Mouse (Mus musculus) cerebellum, adult 2 months (tissue): ENCODE measurements at regions not wholly inside any gene's neighbourhood (a gene's known extent, or its start where the extent isn't known, plus 50 kb on each side); places are given as distances from the start of the nearest gene placed in this dataset.

Experiments
- CTCF ChIP-seq: fragments of 200-500 bp; IDR thresholded peaks from 2 replicates; pipeline ENCODE4 v1.5.1; 2011; ENCODE audit warnings: low read depth, mild to moderate bottlenecking, control low read depth, low read length, moderate library complexity, borderline replicate concordance; ENCODE audit not compliant: insufficient read depth
- POLR2A ChIP-seq: fragments of 200-500 bp; IDR thresholded peaks from 2 replicates; pipeline ENCODE4 v1.6.1; 2011; ENCODE audit warnings: low read length, control low read depth, borderline replicate concordance; ENCODE audit not compliant: insufficient read depth

DNA sequence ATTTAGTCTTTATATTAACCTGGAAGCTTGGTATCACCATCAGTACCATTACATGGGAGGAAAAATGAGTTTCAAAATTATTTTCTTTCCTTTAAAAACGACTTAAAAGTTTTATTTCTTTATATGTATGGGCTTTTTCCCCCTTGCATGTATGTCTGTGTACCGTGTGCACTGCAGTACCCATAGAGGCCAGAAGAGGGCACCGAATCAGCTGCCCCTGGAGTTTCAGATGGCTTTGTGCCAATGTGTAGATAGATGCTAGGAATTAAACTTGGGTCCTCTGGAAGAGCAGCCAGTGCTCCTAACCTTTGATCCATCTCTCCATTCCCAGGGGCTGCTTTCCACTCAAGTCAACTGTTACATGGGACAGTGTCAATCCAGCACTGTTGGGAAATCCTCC lies 79.9 kb upstream of the Zfp64 start:
- TF ChIP-seq POLR2A (no peak), CTCF (peak; percentile 27; the same call in 1 of the 2 replicates)
